Mouse (Mus musculus) erythroid progenitor cell, adult 5-6 weeks (primary cell): ENCODE data around the gene Mpig6b. TPM values are rescaled to one million over a fixed set of nuclear protein-coding genes. Genes with fewer than 3 reads are reported as not detected.

Experiments
- ATAC-seq: replicated peaks from 2 replicates; pipeline ENCODE4 v1.8.0; 2016; ENCODE audit warnings: moderate number of reproducible peaks, mild to moderate bottlenecking, moderate TSS enrichment, inconsistent platforms; ENCODE audit not compliant: poor library complexity, low FRiP score, severe bottlenecking
- total RNA-seq, 2 experiments: library from RNA; stranded (forward) in 1 of 2; stranded (reverse) in 1 of 2; fragments of 150-400 nt in 1 of 2; fragments of 186-747, 209-891 nt in 1 of 2; gene quantifications; 2 replicates each; pipeline versions ENCODE4 v1.2.3 to v1.2.4; 2015 to 2017; ENCODE audit warnings: low replicate concordance in 2 of 2

The Mpig6b gene
- total RNA-seq, 2 experiments from 2014 or later, result not detected

GRCm38 (mm10) chr17:35022541-35023060, 43.4 kb downstream of the Mpig6b start:
- ATAC-seq, result no peak

GRCm38 (mm10) chr17:35021842-35022477, 44.0 kb downstream of the Mpig6b start:
- no peak for ATAC-seq

- ATAC-seq, result peak; percentile 71
Observed at GRCm38 (mm10) chr17:35021163-35021808, 44.7 kb downstream of the Mpig6b start.

- no peak for ATAC-seq
Observed at GRCm38 (mm10) chr17:35020551-35020950, 45.4 kb downstream of the Mpig6b start.

- ATAC-seq, result no peak
Observed at GRCm38 (mm10) chr17:35019894-35020293, 46.1 kb downstream of the Mpig6b start.

- ATAC-seq, result no peak
Observed at GRCm38 (mm10) chr17:35018171-35018570, 47.8 kb downstream of the Mpig6b start.

GRCm38 (mm10) chr17:35017706-35018030, 48.3 kb downstream of the Mpig6b start:
- no peak for ATAC-seq

GRCm38 (mm10) chr17:35016791-35017705, 48.9 kb downstream of the Mpig6b start:
- no peak for ATAC-seq

GRCm38 (mm10) chr17:35016376-35016775, 49.6 kb downstream of the Mpig6b start, which contains the start of gene Vwa7:
Vwa7 (plus strand) TSS chr17:35016579.
- ATAC-seq, result peak; percentile 52

- ATAC-seq, result no peak
Observed at GRCm38 (mm10) chr17:35015296-35015695, 50.7 kb downstream of the Mpig6b start.

- ATAC-seq, result no peak
Observed at GRCm38 (mm10) chr17:35013221-35013620, 52.8 kb downstream of the Mpig6b start.

Other genes with a start within 250 kb of the Mpig6b start
Only the 30 nearest of the 45 such genes appear.
- gene Neu1, start 134.9 kb downstream of the Mpig6b start, total RNA-seq (2015; ENCODE audit: low replicate concordance), result 3.8 and 5.0 TPM in 2 replicates
- gene Neu1, start 134.9 kb downstream of the Mpig6b start, total RNA-seq (2017; ENCODE audit: low replicate concordance), result 3.9 and 5.1 TPM in 2 replicates
- gene Hspa1b, start 106.9 kb downstream of the Mpig6b start, total RNA-seq (2015; ENCODE audit: low replicate concordance), result 2.5 and 4.0 TPM in 2 replicates
- 1.0 and 3.3 TPM in 2 replicates for gene Hspa1b, start 106.9 kb downstream of the Mpig6b start, total RNA-seq (2017; ENCODE audit: low replicate concordance)
- gene Gm20481, start 96.3 kb downstream of the Mpig6b start, total RNA-seq (2015; ENCODE audit: low replicate concordance), result not detected in 2 replicates
- not detected in 2 replicates for gene Gm20481, start 96.3 kb downstream of the Mpig6b start, total RNA-seq (2017; ENCODE audit: low replicate concordance)
- gene Hspa1a, start 94.0 kb downstream of the Mpig6b start, total RNA-seq (2015; ENCODE audit: low replicate concordance), result 1.4 TPM in 1 of 2 replicates, not detected in the other
- 0.30 and 4.6 TPM in 2 replicates for gene Hspa1a, start 94.0 kb downstream of the Mpig6b start, total RNA-seq (2017; ENCODE audit: low replicate concordance)
- not detected in 2 replicates for gene Hspa1l, start 93.5 kb downstream of the Mpig6b start, total RNA-seq (2015; ENCODE audit: low replicate concordance)
- gene Hspa1l, start 93.5 kb downstream of the Mpig6b start, total RNA-seq (2017; ENCODE audit: low replicate concordance), result not detected in 2 replicates
- 76.0 and 78.4 TPM in 2 replicates for gene Lsm2, start 84.3 kb downstream of the Mpig6b start, total RNA-seq (2015; ENCODE audit: low replicate concordance)
- 23.0 and 27.6 TPM in 2 replicates for gene Lsm2, start 84.3 kb downstream of the Mpig6b start, total RNA-seq (2017; ENCODE audit: low replicate concordance)
- gene Vars, start 65.2 kb downstream of the Mpig6b start, total RNA-seq (2015; ENCODE audit: low replicate concordance), result 156 and 173 TPM in 2 replicates
- gene Vars, start 65.2 kb downstream of the Mpig6b start, total RNA-seq (2017; ENCODE audit: low replicate concordance), result 144 and 198 TPM in 2 replicates
- not detected in 2 replicates for gene Vwa7, start 49.6 kb downstream of the Mpig6b start, total RNA-seq (2015; ENCODE audit: low replicate concordance)
- 0.39 and 0.53 TPM in 2 replicates for gene Vwa7, start 49.6 kb downstream of the Mpig6b start, total RNA-seq (2017; ENCODE audit: low replicate concordance)
- 1.7 and 10.8 TPM in 2 replicates for gene Sapcd1, start 38.2 kb downstream of the Mpig6b start, total RNA-seq (2015; ENCODE audit: low replicate concordance)
- 1.4 TPM in 1 of 2 replicates, not detected in the other for gene Sapcd1, start 38.2 kb downstream of the Mpig6b start, total RNA-seq (2017; ENCODE audit: low replicate concordance)
- gene Msh5, start 19.4 kb downstream of the Mpig6b start, total RNA-seq (2015; ENCODE audit: low replicate concordance), result 36.9 and 39.6 TPM in 2 replicates
- gene Msh5, start 19.4 kb downstream of the Mpig6b start, total RNA-seq (2017; ENCODE audit: low replicate concordance), result 27.3 and 50.9 TPM in 2 replicates
- 91.0 and 110 TPM in 2 replicates for gene Clic1, start 16.2 kb downstream of the Mpig6b start, total RNA-seq (2015; ENCODE audit: low replicate concordance)
- 68.3 and 95.5 TPM in 2 replicates for gene Clic1, start 16.2 kb downstream of the Mpig6b start, total RNA-seq (2017; ENCODE audit: low replicate concordance)
- gene Ddah2, start 7.1 kb downstream of the Mpig6b start, total RNA-seq (2015; ENCODE audit: low replicate concordance), result 2.1 TPM in 1 of 2 replicates, not detected in the other
- 1.5 and 5.6 TPM in 2 replicates for gene Ddah2, start 7.1 kb downstream of the Mpig6b start, total RNA-seq (2017; ENCODE audit: low replicate concordance)
- gene Ly6g6c, start 796 bp downstream of the Mpig6b start, total RNA-seq (2015; ENCODE audit: low replicate concordance), result not detected in 2 replicates
- gene Ly6g6c, start 796 bp downstream of the Mpig6b start, total RNA-seq (2017; ENCODE audit: low replicate concordance), result not detected in 2 replicates
- not detected in 2 replicates for gene Ly6g6e, start 10.7 kb upstream of the Mpig6b start, total RNA-seq (2015; ENCODE audit: low replicate concordance)
- gene Ly6g6e, start 10.7 kb upstream of the Mpig6b start, total RNA-seq (2017; ENCODE audit: low replicate concordance), result not detected in 2 replicates
- not detected in 2 replicates for gene Ly6g6d, start 11.9 kb upstream of the Mpig6b start, total RNA-seq (2015; ENCODE audit: low replicate concordance)
- not detected in 2 replicates for gene Ly6g6d, start 11.9 kb upstream of the Mpig6b start, total RNA-seq (2017; ENCODE audit: low replicate concordance)
- gene Ly6g6f, start 19.4 kb upstream of the Mpig6b start, total RNA-seq (2015; ENCODE audit: low replicate concordance), result 3.8 TPM in 1 of 2 replicates, not detected in the other
- gene Ly6g6f, start 19.4 kb upstream of the Mpig6b start, total RNA-seq (2017; ENCODE audit: low replicate concordance), result not detected in 2 replicates
- 98.5 and 106 TPM in 2 replicates for gene Abhd16a, start 23.1 kb upstream of the Mpig6b start, total RNA-seq (2015; ENCODE audit: low replicate concordance)
- gene Abhd16a, start 23.1 kb upstream of the Mpig6b start, total RNA-seq (2017; ENCODE audit: low replicate concordance), result 84.5 and 97.3 TPM in 2 replicates
- gene Ly6g5c, start 42.1 kb upstream of the Mpig6b start, total RNA-seq (2015; ENCODE audit: low replicate concordance), result not detected in 2 replicates
- not detected in 2 replicates for gene Ly6g5c, start 42.1 kb upstream of the Mpig6b start, total RNA-seq (2017; ENCODE audit: low replicate concordance)
- 2.2 and 8.8 TPM in 2 replicates for gene Ly6g5b, start 49.2 kb upstream of the Mpig6b start, total RNA-seq (2015; ENCODE audit: low replicate concordance)
- gene Ly6g5b, start 49.2 kb upstream of the Mpig6b start, total RNA-seq (2017; ENCODE audit: low replicate concordance), result not detected in 2 replicates
- 15.9 and 33.9 TPM in 2 replicates for gene Gpank1, start 55.3 kb upstream of the Mpig6b start, total RNA-seq (2015; ENCODE audit: low replicate concordance)
- gene Gpank1, start 55.3 kb upstream of the Mpig6b start, total RNA-seq (2017; ENCODE audit: low replicate concordance), result 28.9 and 49.4 TPM in 2 replicates
- 231 and 261 TPM in 2 replicates for gene Csnk2b, start 55.9 kb upstream of the Mpig6b start, total RNA-seq (2015; ENCODE audit: low replicate concordance)
- 118 and 134 TPM in 2 replicates for gene Csnk2b, start 55.9 kb upstream of the Mpig6b start, total RNA-seq (2017; ENCODE audit: low replicate concordance)
- not detected in 2 replicates for gene D17H6S53E, start 60.2 kb upstream of the Mpig6b start, total RNA-seq (2015; ENCODE audit: low replicate concordance)
- gene D17H6S53E, start 60.2 kb upstream of the Mpig6b start, total RNA-seq (2017; ENCODE audit: low replicate concordance), result 1.7 and 1.8 TPM in 2 replicates
- gene Apom, start 65.9 kb upstream of the Mpig6b start, total RNA-seq (2015; ENCODE audit: low replicate concordance), result not detected in 2 replicates
- gene Apom, start 65.9 kb upstream of the Mpig6b start, total RNA-seq (2017; ENCODE audit: low replicate concordance), result not detected in 2 replicates
- gene Bag6, start 69.0 kb upstream of the Mpig6b start, total RNA-seq (2015; ENCODE audit: low replicate concordance), result 70.6 and 96.0 TPM in 2 replicates
- gene Bag6, start 69.0 kb upstream of the Mpig6b start, total RNA-seq (2017; ENCODE audit: low replicate concordance), result 54.5 and 81.8 TPM in 2 replicates
- gene Prrc2a, start 98.7 kb upstream of the Mpig6b start, total RNA-seq (2015; ENCODE audit: low replicate concordance), result 227 and 234 TPM in 2 replicates
- 42.0 and 64.3 TPM in 2 replicates for gene Prrc2a, start 98.7 kb upstream of the Mpig6b start, total RNA-seq (2017; ENCODE audit: low replicate concordance)
- gene Aif1, start 109.9 kb upstream of the Mpig6b start, total RNA-seq (2015; ENCODE audit: low replicate concordance), result 14.1 and 28.1 TPM in 2 replicates
- 3.3 and 32.3 TPM in 2 replicates for gene Aif1, start 109.9 kb upstream of the Mpig6b start, total RNA-seq (2017; ENCODE audit: low replicate concordance)
- gene Lst1, start 122.3 kb upstream of the Mpig6b start, total RNA-seq (2015; ENCODE audit: low replicate concordance), result 34.2 and 66.2 TPM in 2 replicates
- gene Lst1, start 122.3 kb upstream of the Mpig6b start, total RNA-seq (2017; ENCODE audit: low replicate concordance), result 48.4 and 53.5 TPM in 2 replicates
- gene Ltb, start 128.3 kb upstream of the Mpig6b start, total RNA-seq (2015; ENCODE audit: low replicate concordance), result 1.8 and 8.0 TPM in 2 replicates
- 0.30 and 10.0 TPM in 2 replicates for gene Ltb, start 128.3 kb upstream of the Mpig6b start, total RNA-seq (2017; ENCODE audit: low replicate concordance)
- 9.6 and 12.6 TPM in 2 replicates for gene Tnf, start 135.8 kb upstream of the Mpig6b start, total RNA-seq (2015; ENCODE audit: low replicate concordance)
- 0.90 and 3.2 TPM in 2 replicates for gene Tnf, start 135.8 kb upstream of the Mpig6b start, total RNA-seq (2017; ENCODE audit: low replicate concordance)
- gene Lta, start 139.2 kb upstream of the Mpig6b start, total RNA-seq (2015; ENCODE audit: low replicate concordance), result not detected in 2 replicates
- gene Lta, start 139.2 kb upstream of the Mpig6b start, total RNA-seq (2017; ENCODE audit: low replicate concordance), result 0.90 TPM in 1 of 2 replicates, not detected in the other